8 mouse cellular contexts compared by ENCODE assay signal in genomic region chr13:34408007-34408668, GRCm38 (mm10).
A peak's percentile ranks its signal among the peaks of the same experiment; 100 is the strongest.
DNase-seq lines count a peak whose midpoint lies in the region; ATAC-seq and TF ChIP-seq lines count a peak whose summit lies in the region.

No protein-coding gene starts in this region.

- no peaks in the 10 kb centered on the region for H3K4me1 ChIP-seq in heart, postnatal 0 days (ENCODE audit: control insufficient read depth, insufficient read depth)
- H3K4me1 ChIP-seq in limb, embryonic 10.5 days: peaks cover 9% of the 10 kb centered on the region

- DNase-seq in heart, postnatal 0 days (ENCODE audit: low spot score): peak; percentile 33
- DNase-seq in heart, postnatal 25 days (ENCODE audit: low spot score): no peak
- peak; percentile 86 for DNase-seq in 3T3-L1 (ENCODE audit: low read depth, low spot score)
- DNase-seq in brain, embryonic 14.5 days (ENCODE audit: low read depth): peak; percentile 42
- DNase-seq in limb, embryonic 10.5 days (ENCODE audit: low spot score): peak; percentile 32
- DNase-seq in right cerebral cortex, postnatal 25 days: peak; percentile 51
- no peak for DNase-seq in ovary, postnatal 10 days (ENCODE audit: low spot score)
- no peak for DNase-seq in yolk sac, embryonic 10.5 days (ENCODE audit: low spot score)

- no peaks in the 10 kb centered on the region for H3K9me3 ChIP-seq in heart, postnatal 0 days (replicated peaks; ENCODE audit: control insufficient read depth, low read length)
- no peaks in the 10 kb centered on the region for H3K9me3 ChIP-seq in limb, embryonic 10.5 days (replicated peaks)

- no peaks in the 10 kb centered on the region for H3K36me3 ChIP-seq in heart, postnatal 0 days (replicated peaks; ENCODE audit: control insufficient read depth, insufficient read depth, low read length)
- H3K36me3 ChIP-seq in limb, embryonic 10.5 days: no peaks in the 10 kb centered on the region

- ATAC-seq in heart, postnatal 0 days (ENCODE audit: insufficient read depth, low read depth): no peak

- H3K4me2 ChIP-seq in heart, postnatal 0 days (ENCODE audit: low read depth, low read length): no peak overlapping the region

- H3K9ac ChIP-seq in heart, postnatal 0 days (replicated peaks; ENCODE audit: low read depth, low read length): no peak overlapping the region

- no peak for TF ChIP-seq POLR2A in brain, embryonic 14.5 days (IDR thresholded peaks at IDR 0.05; ENCODE audit: borderline replicate concordance, extremely low read depth, insufficient read depth, insufficient read length, poor library complexity, severe bottlenecking)

- peak; percentile 2; the same call in 1 of the 2 replicates for TF ChIP-seq CTCF in heart, postnatal 0 days (IDR thresholded peaks at IDR 0.05; ENCODE audit: low read depth)
- TF ChIP-seq CTCF in brain, embryonic 14.5 days (IDR thresholded peaks at IDR 0.05; ENCODE audit: borderline replicate concordance, extremely low read depth, insufficient read depth, insufficient read length): no peak

- no peaks in the 10 kb centered on the region for H3K27me3 ChIP-seq in heart, postnatal 0 days (ENCODE audit: control insufficient read depth, insufficient read depth, low read length)
- H3K27me3 ChIP-seq in limb, embryonic 10.5 days (ENCODE audit: low read depth, poor library complexity, severe bottlenecking): no peaks in the 10 kb centered on the region

- 38% methylated on average over 4 of the region's 4 CpGs for WGBS in heart, postnatal 0 days
- WGBS in limb, embryonic 10.5 days: 44% methylated on average over 4 of the region's 4 CpGs

- no peak overlapping the region for H3K4me3 ChIP-seq in heart, postnatal 0 days (ENCODE audit: low read depth, low read length)
- H3K4me3 ChIP-seq in limb, embryonic 10.5 days: no peak overlapping the region

- no peak overlapping the region for H3K27ac ChIP-seq in heart, postnatal 0 days (ENCODE audit: low read depth)
- H3K27ac ChIP-seq in limb, embryonic 10.5 days: peak overlapping the region; percentile 9; the same call in 1 of the 2 replicates

- intact Hi-C loops in heart, postnatal 25 days (cut with DNase I): no loop called here

- TF ChIP-seq EP300 in heart, postnatal 0 days (IDR thresholded peaks at IDR 0.05; ENCODE audit: low read depth): no peak

Comparison
In these comparisons a context has a peak if more than half of its experiments do, and no peak if none do; other contexts are left out.
1. DNase-seq: peak in heart, postnatal 0 days (single experiment), 3T3-L1 (single experiment), brain, embryonic 14.5 days (single experiment), limb, embryonic 10.5 days (single experiment) and right cerebral cortex, postnatal 25 days (single experiment); none in heart, postnatal 25 days (single experiment), ovary, postnatal 10 days (single experiment) and yolk sac, embryonic 10.5 days (single experiment).